Mouse (Mus musculus) myocyte (in vitro differentiated cells): ENCODE results near the gene Pex12.

Source experiments
- CEBPB ChIP-seq: IDR thresholded peaks from 2 replicates; pipeline ENCODE4 v1.6.1; 2011; ENCODE audit warnings: mild to moderate bottlenecking, moderate library complexity; ENCODE audit not compliant: poor library complexity, insufficient read depth, severe bottlenecking
- E2F4 ChIP-seq: IDR thresholded peaks from one replicate; pipeline ENCODE4 v1.6.1; 2011; ENCODE audit warnings: mild to moderate bottlenecking, control low read depth, moderate library complexity; ENCODE audit not compliant: insufficient read depth
- MAX ChIP-seq: IDR thresholded peaks from one replicate; pipeline ENCODE4 v1.6.1; 2011; ENCODE audit warnings: low read depth, mild to moderate bottlenecking, control low read depth
- MYOD1 ChIP-seq, 3 experiments: IDR thresholded peaks; one replicate each; pipeline ENCODE4 v1.6.1; 2011; ENCODE audit warnings: control low read depth in 2 of 3, low read depth in 2 of 3, mild to moderate bottlenecking in 2 of 3, moderate library complexity in 1 of 3; ENCODE audit not compliant: insufficient read length in 2 of 3, control insufficient read depth in 1 of 3
- MYOG ChIP-seq, 3 experiments: IDR thresholded peaks; one replicate each; pipeline ENCODE4 v1.6.1; 2011; ENCODE audit warnings: control low read depth in 2 of 3, low read depth in 2 of 3, mild to moderate bottlenecking in 2 of 3; ENCODE audit not compliant: insufficient read length in 2 of 3, control insufficient read depth in 1 of 3, insufficient read depth in 1 of 3
- POLR2A ChIP-seq: IDR thresholded peaks from one replicate; pipeline ENCODE4 v1.6.1; 2011; ENCODE audit warnings: low read depth, mild to moderate bottlenecking, control low read depth, moderate library complexity; ENCODE audit not compliant: insufficient read length
- POLR2AphosphoS2 ChIP-seq: IDR thresholded peaks from one replicate; pipeline ENCODE4 v1.6.1; 2011; ENCODE audit warnings: low read depth, control low read depth; ENCODE audit not compliant: insufficient read length
- SRF ChIP-seq: IDR thresholded peaks from one replicate; pipeline ENCODE4 v1.6.1; 2011; ENCODE audit warnings: low read depth; ENCODE audit not compliant: control insufficient read depth, insufficient read length
- TCF12 ChIP-seq: IDR thresholded peaks from one replicate; pipeline ENCODE4 v1.6.1; 2011; ENCODE audit warnings: mild to moderate bottlenecking, control low read depth; ENCODE audit not compliant: poor library complexity, insufficient read depth, severe bottlenecking
- USF1 ChIP-seq: IDR thresholded peaks from one replicate; pipeline ENCODE4 v1.6.1; 2011; ENCODE audit warnings: low read depth, mild to moderate bottlenecking, control low read depth, moderate library complexity

DNA sequence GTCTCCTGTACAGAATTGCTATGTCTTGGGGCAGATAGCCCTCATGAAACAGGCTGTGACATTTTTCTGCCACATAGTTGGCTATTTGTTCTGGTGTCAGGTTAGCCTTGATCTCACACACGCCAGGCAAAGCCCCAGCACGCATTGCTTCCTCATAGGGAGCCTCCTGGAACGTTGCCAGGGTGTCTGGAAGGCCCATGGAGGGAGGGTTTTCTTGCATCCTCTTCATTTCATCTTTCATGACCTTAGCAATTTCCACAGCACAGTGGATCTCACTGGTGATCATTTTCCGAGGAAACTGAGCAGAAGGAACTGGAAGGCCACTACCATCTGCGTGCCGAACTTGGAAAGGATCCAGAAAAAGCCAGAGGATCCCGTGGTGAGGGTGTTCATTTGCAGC, 26.1 kb downstream of the Pex12 start:
- TF ChIP-seq POLR2AphosphoS2 = no peak
- no peak for TF ChIP-seq POLR2A
- no peak for TF ChIP-seq E2F4
- no peak for TF ChIP-seq MYOD1 (IDR thresholded peaks at IDR 0.05; ENCODE audit: control insufficient read depth in 1 of 3, insufficient read length in 2 of 3, low read depth in 2 of 3)
- no peak for TF ChIP-seq MYOG (IDR thresholded peaks at IDR 0.05; ENCODE audit: control insufficient read depth in 1 of 3, insufficient read depth in 1 of 3, insufficient read length in 2 of 3, low read depth in 2 of 3)
- TF ChIP-seq USF1 = no peak
- TF ChIP-seq MAX = no peak
- TF ChIP-seq CEBPB = no peak
- TF ChIP-seq SRF = no peak
- no peak for TF ChIP-seq TCF12
